Mouse (Mus musculus) E14TG2a.4 (cell line): ENCODE measurements around the gene Bphl.

Source experiments
- CTCF ChIP-seq: conservative IDR thresholded peaks from 2 replicates; pipeline ENCODE4 v1.5.1; 2014; ENCODE audit warnings: low read length
- NANOG ChIP-seq: IDR thresholded peaks from 2 replicates; pipeline ENCODE4 v1.6.1; 2014; ENCODE audit warnings: borderline replicate concordance, low read length, mixed read lengths

DNA sequence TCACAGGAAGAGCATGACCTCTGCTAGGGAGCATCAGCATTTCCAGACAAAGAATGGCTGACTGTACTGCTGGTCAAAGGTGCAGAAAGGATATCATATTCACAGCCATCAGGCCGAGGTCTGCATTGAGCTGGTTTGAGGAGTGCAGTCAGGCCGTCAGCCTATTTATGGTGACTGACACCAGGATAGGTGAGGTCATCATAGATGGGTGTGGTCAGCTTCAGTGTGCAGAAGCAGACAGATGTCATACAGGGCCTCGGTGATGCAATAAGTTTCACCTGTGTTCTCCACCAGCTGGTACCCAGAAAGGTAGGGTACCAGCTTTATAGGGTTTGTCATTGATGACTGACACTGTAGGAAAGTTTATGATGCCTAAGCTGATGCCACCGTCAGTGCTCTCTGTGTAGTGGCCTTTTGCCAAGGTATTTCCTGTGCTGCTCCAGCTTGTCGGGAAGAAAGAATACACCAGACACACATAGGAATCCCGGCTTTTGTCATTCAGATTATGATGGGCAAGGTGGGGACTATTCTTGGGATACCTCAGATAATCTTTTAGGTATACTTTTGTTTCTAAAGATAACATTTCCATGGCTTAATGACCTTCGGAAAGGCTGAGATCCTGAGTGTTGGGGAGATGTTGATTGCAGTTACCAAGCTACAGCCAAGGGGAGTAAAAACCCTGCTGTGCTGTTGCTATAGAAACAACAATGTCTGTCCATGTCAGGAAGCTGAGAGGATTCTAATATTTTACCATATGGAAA, 49.8 kb downstream of the Bphl start:
- TF ChIP-seq CTCF = no peak
- peak; percentile 30; the same call in 1 of the 2 replicates for TF ChIP-seq NANOG
